Mouse (Mus musculus) liver, postnatal 0 days (tissue): ENCODE results near the gene Gm11634. TPM values are rescaled to one million over a fixed set of nuclear protein-coding genes. Genes with fewer than 3 reads are reported as not detected.

Source experiments
- ATAC-seq: fragments of 200-750 bp; cut with Nextera tagmentation; 2 replicates; pipeline ENCODE4 v1.8.0; 2017; ENCODE audit warnings: mild to moderate bottlenecking, moderate library complexity
- DNase-seq: peaks from one replicate; pipeline ENCODE4 v3.0.0-alpha.2; 2016
- H3K27ac ChIP-seq: fragments of 300-500 bp; sonication (generic); 2 replicates; pipeline ENCODE4 v1.5.1; 2014; ENCODE audit warnings: antibody characterized with exemption, moderate library complexity, mild to moderate bottlenecking, low read depth
- H3K27me3 ChIP-seq: fragments of 300-500 bp; sonication (generic); 2 replicates; pipeline ENCODE4 v1.6.1; 2014; ENCODE audit warnings: low read length, control low read depth, mixed read lengths; ENCODE audit not compliant: insufficient read depth
- H3K36me3 ChIP-seq: fragments of 300-500 bp; sonication (generic); replicated peaks from 2 replicates; pipeline ENCODE4 v1.6.1; 2014; ENCODE audit warnings: mild to moderate bottlenecking, control low read depth, low read length, moderate library complexity, mixed read lengths; ENCODE audit not compliant: insufficient read depth
- H3K4me1 ChIP-seq: fragments of 300-500 bp; sonication (generic); 2 replicates; pipeline ENCODE4 v1.6.1; 2014; ENCODE audit warnings: antibody characterized with exemption, mild to moderate bottlenecking, control low read depth; ENCODE audit not compliant: insufficient read depth
- H3K4me2 ChIP-seq: fragments of 300-500 bp; sonication (generic); 2 replicates; pipeline ENCODE4 v1.6.1; 2014; ENCODE audit warnings: low read depth, mild to moderate bottlenecking, low read length, moderate library complexity, mixed read lengths
- H3K4me3 ChIP-seq: fragments of 300-500 bp; sonication (generic); 2 replicates; pipeline ENCODE4 v1.5.1; 2014; ENCODE audit warnings: low read depth, low read length
- H3K9ac ChIP-seq: fragments of 300-500 bp; sonication (generic); replicated peaks from 2 replicates; pipeline ENCODE4 v1.6.1; 2014; ENCODE audit warnings: mild to moderate bottlenecking, moderate library complexity
- H3K9me3 ChIP-seq: fragments of 300-500 bp; sonication (generic); 2 replicates; pipeline ENCODE4 v1.6.1; 2016; ENCODE audit warnings: mild to moderate bottlenecking, control low read depth, low read length, mixed read lengths
- CTCF ChIP-seq: sonication (generic); IDR thresholded peaks from 2 replicates; pipeline ENCODE4 v1.5.1; 2016; ENCODE audit warnings: antibody characterized with exemption, low read depth
- EP300 ChIP-seq: IDR thresholded peaks from 2 replicates; pipeline ENCODE4 v1.6.1; 2016; ENCODE audit warnings: antibody characterized with exemption, low read depth, mild to moderate bottlenecking
- WGBS: fragments of 180-500 bp; shearing (Covaris S2); extraction: QIAGEN DNeasy Blood & Tissue Kit; methylation state at CpG from one replicate; pipeline ENCODE4 v1.1.7; 2014; ENCODE audit not compliant: insufficient replicate concordance; 5-methylcytosine and 5-hydroxymethylcytosine counted together
- polyA plus RNA-seq: library from polyadenylated mRNA; unstranded; fragments of >200 nt; fragmentation: Nextera tagmentation; extraction: Ambion mirVana; gene quantifications from 2 replicates; pipeline ENCODE4 v1.2.1, GENCODE M21; 2015

Gene Gm11634
- polyA plus RNA-seq, 1 experiment from 2014 or later, result not detected

DNA sequence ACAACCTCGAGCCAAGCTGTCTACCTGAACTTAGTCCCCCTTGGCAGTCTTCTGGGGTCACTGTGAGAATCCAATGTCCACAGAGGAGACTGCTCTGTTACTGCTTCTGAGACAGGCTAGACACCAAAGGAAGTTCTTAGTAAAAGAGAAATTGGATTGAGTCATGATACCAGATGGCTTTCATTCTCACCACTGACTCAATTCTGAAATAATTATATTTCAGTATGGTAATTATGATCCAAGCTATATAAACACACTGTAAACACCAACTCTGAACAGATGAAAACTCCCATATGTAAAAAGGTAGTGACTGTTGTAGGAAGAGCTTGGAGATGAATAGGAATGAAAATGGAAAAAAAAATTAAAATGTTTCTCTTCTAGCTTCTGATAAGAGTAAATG is 54.9 kb downstream of the Gm11634 start:
- H3K36me3 ChIP-seq, result peaks cover 23% of the 10 kb centered on the region
- H3K9ac ChIP-seq, result no peak overlapping the region

More for the DNA sequence above, 54.9 kb downstream of the Gm11634 start:
- no peak for DNase-seq
- no peaks in the 10 kb centered on the region for H3K9me3 ChIP-seq
- peaks cover 4% of the 10 kb centered on the region; the same call in 1 of the 2 replicates for H3K4me1 ChIP-seq
- H3K27me3 ChIP-seq, result no peaks in the 10 kb centered on the region
- no peak for TF ChIP-seq EP300
- TF ChIP-seq CTCF, result no peak
- H3K4me3 ChIP-seq, result no peak overlapping the region
- ATAC-seq, result no peak
- peak overlapping the region; percentile 69 for H3K27ac ChIP-seq
- no peak overlapping the region for H3K4me2 ChIP-seq
- WGBS, result 77% methylated on average over 1 of the region's 1 CpGs

Other genes with a start within 250 kb of the Gm11634 start
- 97.9 and 206 TPM in 2 replicates for gene G6pc, start 231.7 kb downstream of the Gm11634 start, polyA plus RNA-seq
- gene Aarsd1, start 181.6 kb downstream of the Gm11634 start, polyA plus RNA-seq, result 23.7 and 24.2 TPM in 2 replicates
- 0.49 and 1.5 TPM in 2 replicates for gene Gm27029, start 174.5 kb downstream of the Gm11634 start, polyA plus RNA-seq
- 4.3 and 4.4 TPM in 2 replicates for gene Rundc1, start 174.2 kb downstream of the Gm11634 start, polyA plus RNA-seq
- gene Ptges3l, start 173.9 kb downstream of the Gm11634 start, polyA plus RNA-seq, result 0.65 and 1.0 TPM in 2 replicates
- gene Rpl27, start 157.0 kb downstream of the Gm11634 start, polyA plus RNA-seq, result 205 and 213 TPM in 2 replicates
- gene Ifi35, start 150.8 kb downstream of the Gm11634 start, polyA plus RNA-seq, result 27.2 and 28.2 TPM in 2 replicates
- 1.9 and 2.0 TPM in 2 replicates for gene Rnd2, start 134.3 kb downstream of the Gm11634 start, polyA plus RNA-seq
- gene Vat1, start 133.0 kb downstream of the Gm11634 start, polyA plus RNA-seq, result 8.3 and 8.4 TPM in 2 replicates
- 3.9 and 5.0 TPM in 2 replicates for gene Brca1, start 47.3 kb downstream of the Gm11634 start, polyA plus RNA-seq
- gene Nbr1, start 47.1 kb downstream of the Gm11634 start, polyA plus RNA-seq, result 32.8 and 35.3 TPM in 2 replicates
- gene Tmem106a, start 17.0 kb downstream of the Gm11634 start, polyA plus RNA-seq, result 10.8 and 11.2 TPM in 2 replicates
- gene Rdm1, start 27.9 kb upstream of the Gm11634 start, polyA plus RNA-seq, result 7.4 and 8.4 TPM in 2 replicates
- 3.4 and 4.1 TPM in 2 replicates for gene Arl4d, start 66.3 kb upstream of the Gm11634 start, polyA plus RNA-seq
- 10.2 and 12.9 TPM in 2 replicates for gene Dhx8, start 133.7 kb upstream of the Gm11634 start, polyA plus RNA-seq
- gene Etv4, start 186.1 kb upstream of the Gm11634 start, polyA plus RNA-seq, result 0.15 and 0.39 TPM in 2 replicates